Mouse (Mus musculus): ENCODE measurements at regions not wholly inside any gene's neighbourhood (a gene's known extent, or its start where the extent isn't known, plus 50 kb on each side); places are given as distances from the start of the nearest gene placed in this dataset.

DNA sequence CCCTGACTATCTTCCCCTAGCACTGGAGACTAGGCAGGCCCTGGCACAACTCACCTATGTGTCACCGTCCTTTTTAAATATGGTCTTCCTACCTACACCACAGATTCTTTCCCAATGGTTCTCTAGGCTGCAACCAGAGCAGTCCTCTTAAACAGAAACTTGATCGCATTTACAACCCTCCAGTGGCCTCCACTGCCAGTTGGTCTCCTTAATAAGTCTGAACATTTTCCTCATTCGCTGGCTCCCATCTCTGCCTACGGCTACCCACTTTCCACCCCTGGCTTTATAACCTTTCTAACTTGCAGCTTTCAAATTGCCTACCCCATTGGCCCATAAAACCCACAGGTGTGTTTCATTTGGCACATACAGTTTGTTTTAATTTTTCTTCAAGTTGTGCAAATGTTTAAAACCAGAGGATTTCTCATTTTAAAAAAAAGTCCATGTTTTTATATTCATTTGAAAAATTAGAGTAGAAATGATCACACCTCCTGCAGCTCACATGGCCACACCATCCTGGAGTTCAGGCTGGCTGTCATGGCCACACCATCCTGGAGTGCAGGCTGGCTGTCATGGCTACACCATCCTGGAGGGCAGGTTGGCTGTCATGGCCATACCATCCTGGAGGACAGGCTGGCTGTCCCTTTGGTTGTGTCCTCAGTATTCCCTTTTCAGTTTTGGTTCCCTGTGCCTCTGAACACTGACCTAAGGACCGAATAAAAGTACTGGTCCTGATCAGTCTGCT is 74.4 kb upstream of the Ccnd2 start:
- no peak for TF ChIP-seq CTCF (IDR thresholded peaks at IDR 0.05; ENCODE audit: borderline replicate concordance, insufficient read depth, low read depth, low read length)
- no peak for TF ChIP-seq POLR2A (IDR thresholded peaks at IDR 0.05; ENCODE audit: borderline replicate concordance, insufficient read depth, low read length)
